Mouse (Mus musculus): ENCODE measurements at regions not wholly inside any gene's neighbourhood (a gene's known extent, or its start where the extent isn't known, plus 50 kb on each side); places are given as distances from the start of the nearest gene placed in this dataset.

DNA sequence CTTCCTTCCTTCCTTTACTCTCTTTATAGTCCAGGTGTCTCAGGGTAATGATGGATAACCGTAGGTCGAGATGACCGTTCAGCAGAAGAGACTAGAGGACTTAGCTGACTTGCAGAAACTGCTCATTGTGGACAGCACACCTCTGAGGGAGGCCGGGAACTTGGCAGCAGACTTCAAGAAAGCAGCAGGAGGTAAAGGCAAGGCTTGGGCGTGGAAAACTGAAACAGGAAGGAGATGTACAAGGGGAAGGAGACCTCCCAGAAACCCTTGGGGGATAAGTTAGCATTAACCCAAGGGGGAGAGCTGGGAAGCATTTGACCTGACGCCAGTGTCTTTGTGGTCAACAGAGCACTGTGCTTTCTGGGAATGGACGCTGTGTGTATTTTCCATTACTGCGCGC, 58.8 kb upstream of the Vangl1 start:
- DNase-seq (ENCODE audit: low read depth, low spot score): peak; percentile 29

DNA sequence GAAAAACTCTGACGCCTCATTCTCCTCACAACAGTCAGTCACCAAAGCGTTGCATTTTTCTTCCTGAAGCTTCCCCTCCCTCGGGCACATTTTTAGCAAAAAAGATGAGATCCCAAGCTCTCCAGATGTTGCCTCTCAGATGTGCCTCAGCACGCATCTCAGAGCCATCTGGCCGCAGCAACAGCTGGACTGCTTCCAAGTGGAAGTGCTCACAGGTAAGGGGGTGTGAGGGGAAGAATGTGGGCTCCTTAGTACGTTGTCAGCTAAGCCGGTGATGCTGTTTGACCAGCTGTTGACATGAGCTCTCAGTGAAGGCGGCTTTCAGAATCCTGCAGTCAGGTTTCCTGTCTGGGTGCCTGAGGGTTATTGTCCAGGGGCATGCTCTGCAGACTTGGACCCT, 58.2 kb upstream of the Vangl1 start:
- no peaks in the 10 kb centered on the region for H3K36me3 ChIP-seq (ENCODE audit: control insufficient read depth, insufficient read depth, low read length, poor library complexity, severe bottlenecking)
- TF ChIP-seq ZC3H11A (IDR thresholded peaks at IDR 0.05; ENCODE audit: borderline replicate concordance, low read depth, low read length) (no peak), HCFC1 (IDR thresholded peaks at IDR 0.05; ENCODE audit: borderline replicate concordance, insufficient read depth, low read length) (no peak), CHD2 (IDR thresholded peaks at IDR 0.05; ENCODE audit: low read depth, low read length) (no peak), MAFK (IDR thresholded peaks at IDR 0.05; ENCODE audit: insufficient read depth, low read depth, low read length) (no peak), ZNF384 (IDR thresholded peaks at IDR 0.05; ENCODE audit: low read depth, low read length) (no peak)
- H3K4me1 ChIP-seq (ENCODE audit: control insufficient read depth in 2 of 2, insufficient read depth in 2 of 2, low read length in 2 of 2, poor library complexity in 1 of 2): peaks cover 2 to 8% of the 10 kb centered on the region in 2 experiments; a peak in 2 of 4 replicates
- H3K9ac ChIP-seq (ENCODE audit: insufficient read depth, low read depth, low read length, poor library complexity, severe bottlenecking): no peak overlapping the region
- DNase-seq (ENCODE audit: low read depth, low spot score): no peak
- no peak overlapping the region for H3K27ac ChIP-seq (ENCODE audit: insufficient read depth, low read depth, low read length, poor library complexity, severe bottlenecking)
- in situ Hi-C loops (cut with MboI; ENCODE audit: low sequenced_read_pairs in 2 of 2, unreplicated experiment in 2 of 2): no loop called here
- H3K9me3 ChIP-seq (ENCODE audit: control insufficient read depth, insufficient read depth, low read depth, low read length): no peaks in the 10 kb centered on the region
- H3K4me3 ChIP-seq (ENCODE audit: insufficient read depth in 1 of 2, low read depth in 1 of 2, low read length in 2 of 2, poor library complexity in 1 of 2, severe bottlenecking in 1 of 2): no peak overlapping the region

More for the DNA sequence above, 58.8 kb upstream of the Vangl1 start:
- no peak for TF ChIP-seq ZC3H11A (IDR thresholded peaks at IDR 0.05; ENCODE audit: borderline replicate concordance, low read depth, low read length)
- no peak for TF ChIP-seq ZNF384 (IDR thresholded peaks at IDR 0.05; ENCODE audit: low read depth, low read length)
- no peak for TF ChIP-seq CHD2 (IDR thresholded peaks at IDR 0.05; ENCODE audit: low read depth, low read length)
- TF ChIP-seq MAFK (IDR thresholded peaks at IDR 0.05; ENCODE audit: insufficient read depth, low read depth, low read length): no peak
- TF ChIP-seq HCFC1 (IDR thresholded peaks at IDR 0.05; ENCODE audit: borderline replicate concordance, insufficient read depth, low read length): no peak
- Histone ChIP-seq H3K36me3 (ENCODE audit: control insufficient read depth, insufficient read depth, low read length, poor library complexity, severe bottlenecking) (no peaks in the 10 kb centered on the region), H3K4me1 (ENCODE audit: control insufficient read depth in 2 of 2, insufficient read depth in 2 of 2, low read length in 2 of 2, poor library complexity in 1 of 2) (peaks cover 2 to 8% of the 10 kb centered on the region in 2 experiments; a peak in 2 of 4 replicates), H3K9ac (ENCODE audit: insufficient read depth, low read depth, low read length, poor library complexity, severe bottlenecking) (no peak overlapping the region), H3K27ac (ENCODE audit: insufficient read depth, low read depth, low read length, poor library complexity, severe bottlenecking) (no peak overlapping the region), H3K9me3 (ENCODE audit: control insufficient read depth, insufficient read depth, low read depth, low read length) (no peaks in the 10 kb centered on the region), H3K4me3 (ENCODE audit: insufficient read depth in 1 of 2, low read depth in 1 of 2, low read length in 2 of 2, poor library complexity in 1 of 2, severe bottlenecking in 1 of 2) (no peak overlapping the region)
- in situ Hi-C loops (cut with MboI; ENCODE audit: low sequenced_read_pairs in 2 of 2, unreplicated experiment in 2 of 2): no loop called here

- Histone ChIP-seq H3K36me3 (ENCODE audit: control insufficient read depth, insufficient read depth, low read length, poor library complexity, severe bottlenecking) (no peaks in the 10 kb centered on the region), H3K4me3 (ENCODE audit: insufficient read depth in 1 of 2, low read depth in 1 of 2, low read length in 2 of 2, poor library complexity in 1 of 2, severe bottlenecking in 1 of 2) (no peak overlapping the region), H3K9ac (ENCODE audit: insufficient read depth, low read depth, low read length, poor library complexity, severe bottlenecking) (no peak overlapping the region), H3K9me3 (ENCODE audit: control insufficient read depth, insufficient read depth, low read depth, low read length) (no peaks in the 10 kb centered on the region), H3K4me1 (ENCODE audit: control insufficient read depth in 2 of 2, insufficient read depth in 2 of 2, low read length in 2 of 2, poor library complexity in 1 of 2) (peaks cover 2 to 8% of the 10 kb centered on the region in 2 experiments; a peak in 2 of 4 replicates), H3K27ac (ENCODE audit: insufficient read depth, low read depth, low read length, poor library complexity, severe bottlenecking) (no peak overlapping the region)
- DNase-seq (ENCODE audit: low read depth, low spot score): no peak
- in situ Hi-C loops (cut with MboI; ENCODE audit: low sequenced_read_pairs in 2 of 2, unreplicated experiment in 2 of 2): no loop called here
- TF ChIP-seq HCFC1 (IDR thresholded peaks at IDR 0.05; ENCODE audit: borderline replicate concordance, insufficient read depth, low read length) (no peak), MAFK (IDR thresholded peaks at IDR 0.05; ENCODE audit: insufficient read depth, low read depth, low read length) (no peak), CHD2 (IDR thresholded peaks at IDR 0.05; ENCODE audit: low read depth, low read length) (no peak)
Measured at GRCm38 (mm10) chr3:102261517-102261916, 57.0 kb upstream of the Vangl1 start.

All from ES-E14 (cell line).